Mouse (Mus musculus): ENCODE results near the gene Sdccag8.

Gene Sdccag8

GRCm38 (mm10) chr1:176980801-176981400 is 166.4 kb downstream of the Sdccag8 start:
- intact Hi-C loops (cut with DNase I) = no loop called here

GRCm38 (mm10) chr1:176981511-176981910 is 167.1 kb downstream of the Sdccag8 start:
- intact Hi-C loops (cut with DNase I) = no loop called here

- intact Hi-C loops (cut with DNase I) = no loop called here
Measured at GRCm38 (mm10) chr1:176982671-176983070, 168.2 kb downstream of the Sdccag8 start.

GRCm38 (mm10) chr1:176985691-176986090 is 171.2 kb downstream of the Sdccag8 start:
- intact Hi-C loops (cut with DNase I) = no loop called here

- intact Hi-C loops (cut with DNase I) = no loop called here
Measured at GRCm38 (mm10) chr1:176986275-176986674, 171.8 kb downstream of the Sdccag8 start.

- intact Hi-C loops (cut with DNase I) = no loop called here
Measured at GRCm38 (mm10) chr1:176986990-176987740, 172.7 kb downstream of the Sdccag8 start.

- intact Hi-C loops (cut with DNase I) = no loop called here
Measured at GRCm38 (mm10) chr1:176991473-176991872, 177.0 kb downstream of the Sdccag8 start.

GRCm38 (mm10) chr1:176992517-176992916 is 178.1 kb downstream of the Sdccag8 start:
- intact Hi-C loops (cut with DNase I) = no loop called here

- intact Hi-C loops (cut with DNase I) = no loop called here
Measured at GRCm38 (mm10) chr1:176993141-176994010, 178.9 kb downstream of the Sdccag8 start.

- intact Hi-C loops (cut with DNase I) = no loop called here
Measured at GRCm38 (mm10) chr1:176994087-176994486, 179.6 kb downstream of the Sdccag8 start.

- intact Hi-C loops (cut with DNase I) = no loop called here
Measured at GRCm38 (mm10) chr1:176994707-176995418, 180.4 kb downstream of the Sdccag8 start.

- intact Hi-C loops (cut with DNase I) = no loop called here
Measured at GRCm38 (mm10) chr1:176995419-176995775, 180.9 kb downstream of the Sdccag8 start.

GRCm38 (mm10) chr1:176996166-176996565 is 181.7 kb downstream of the Sdccag8 start:
- intact Hi-C loops (cut with DNase I) = no loop called here

- intact Hi-C loops (cut with DNase I) = no loop called here
Measured at GRCm38 (mm10) chr1:176996630-176997201, 182.3 kb downstream of the Sdccag8 start.

GRCm38 (mm10) chr1:176997254-176997653 is 182.8 kb downstream of the Sdccag8 start:
- intact Hi-C loops (cut with DNase I) = no loop called here

- intact Hi-C loops (cut with DNase I) = no loop called here
Measured at GRCm38 (mm10) chr1:176997711-176998689, 183.5 kb downstream of the Sdccag8 start.

GRCm38 (mm10) chr1:176999011-176999410 is 184.6 kb downstream of the Sdccag8 start:
- intact Hi-C loops (cut with DNase I) = no loop called here

- intact Hi-C loops (cut with DNase I) = no loop called here
Measured at GRCm38 (mm10) chr1:177002951-177003350, 188.5 kb downstream of the Sdccag8 start.

GRCm38 (mm10) chr1:177004041-177004741 is 189.7 kb downstream of the Sdccag8 start:
- intact Hi-C loops (cut with DNase I) = no loop called here
